Mouse (Mus musculus) midbrain, embryonic 11.5 days (tissue): ENCODE data around the gene Slc16a8. TPM values are rescaled to one million over a fixed set of nuclear protein-coding genes. Genes with fewer than 3 reads are reported as not detected.
A peak's percentile ranks its signal among the peaks of the same experiment; 100 is the strongest.

ENCODE experiments used
- ATAC-seq: fragments of 200-750 bp; cut with Nextera tagmentation; 2 replicates; pipeline ENCODE4 v1.8.0; 2017; ENCODE audit warnings: moderate TSS enrichment, moderate library complexity; ENCODE audit not compliant: low FRiP score
- DNase-seq: peaks from one replicate; pipeline ENCODE4 v3.0.0; 2015; ENCODE audit warnings: low spot score; ENCODE audit errors: missing footprints
- H3K27ac ChIP-seq: fragments of 300-500 bp; sonication (generic); 2 replicates; pipeline ENCODE4 v1.5.1; 2014; ENCODE audit warnings: low read depth, low read length
- H3K27me3 ChIP-seq: fragments of 300-500 bp; sonication (generic); 2 replicates; pipeline ENCODE4 v1.6.1; 2014; ENCODE audit warnings: mild to moderate bottlenecking, low read length, moderate library complexity, mixed read lengths; ENCODE audit not compliant: control insufficient read depth, insufficient read depth
- H3K36me3 ChIP-seq: fragments of 300-500 bp; sonication (generic); 2 replicates; pipeline ENCODE4 v1.6.1; 2014; ENCODE audit warnings: mild to moderate bottlenecking, low read length, moderate library complexity, mixed read lengths; ENCODE audit not compliant: control insufficient read depth, insufficient read depth
- H3K4me1 ChIP-seq: fragments of 300-500 bp; sonication (generic); 2 replicates; pipeline ENCODE4 v1.6.1; 2014; ENCODE audit warnings: low read length; ENCODE audit not compliant: control insufficient read depth, insufficient read depth
- H3K4me2 ChIP-seq: fragments of 300-500 bp; sonication (generic); 2 replicates; pipeline ENCODE4 v1.6.1; 2014; ENCODE audit warnings: mild to moderate bottlenecking, moderate library complexity
- H3K4me3 ChIP-seq: fragments of 300-500 bp; sonication (generic); 2 replicates; pipeline ENCODE4 v1.5.1; 2014; ENCODE audit warnings: low read depth, low read length
- H3K9ac ChIP-seq: fragments of 300-500 bp; sonication (generic); 2 replicates; pipeline ENCODE4 v1.6.1; 2014; ENCODE audit warnings: low read length
- H3K9me3 ChIP-seq: fragments of 300-500 bp; sonication (generic); 2 replicates; pipeline ENCODE4 v1.6.1; 2016; ENCODE audit warnings: low read length; ENCODE audit not compliant: control insufficient read depth
- WGBS: fragments of 180-500 bp; shearing (Covaris S2); extraction: QIAGEN DNeasy Blood & Tissue Kit; methylation state at CpG from one replicate; pipeline ENCODE4 v1.1.7; 2014; 5-methylcytosine and 5-hydroxymethylcytosine counted together
- polyA plus RNA-seq: library from polyadenylated mRNA; unstranded; fragments of >200 nt; fragmentation: Nextera tagmentation; extraction: Ambion mirVana; gene quantifications from 2 replicates; pipeline ENCODE4 v1.2.1, GENCODE M21; 2014

Slc16a8 gene
- polyA plus RNA-seq, 1 experiment from 2014 or later = 0.14 TPM

DNA sequence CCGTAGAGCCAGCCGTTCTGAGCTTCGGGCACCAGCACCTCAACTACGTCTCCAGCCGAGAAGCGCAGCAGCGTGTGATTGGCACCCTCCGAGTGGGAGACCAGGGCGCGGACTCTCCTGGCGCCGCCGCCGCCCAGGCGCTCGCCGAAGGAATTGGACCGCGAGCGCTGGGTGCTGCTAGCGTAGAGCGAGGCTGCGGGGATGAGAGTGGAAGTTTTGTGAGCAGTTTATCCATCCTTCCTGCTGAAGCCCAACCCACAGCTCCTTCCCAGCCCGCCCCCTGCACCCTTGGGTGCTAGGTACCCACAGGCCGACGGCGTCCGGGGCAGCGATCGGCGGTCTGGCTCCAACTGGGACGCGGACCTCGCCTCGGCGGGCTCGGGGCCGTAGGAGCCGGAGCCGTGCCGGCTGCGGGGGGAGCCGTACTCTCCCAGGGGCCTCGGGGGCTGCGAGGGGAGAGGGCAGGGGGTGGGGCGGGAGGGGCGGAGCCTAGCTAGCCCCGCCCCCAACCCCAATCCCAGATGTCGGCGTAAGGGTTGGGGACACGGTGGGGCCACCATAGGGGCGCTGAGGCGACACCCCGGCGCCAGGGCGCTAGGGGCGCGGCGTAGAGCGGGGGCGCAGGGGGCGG is 6.6 kb upstream of the Slc16a8 start:
- Histone ChIP-seq H3K27me3 (peaks cover 31% of the 10 kb centered on the region), H3K9me3 (no peaks in the 10 kb centered on the region), H3K9ac (peak overlapping the region; percentile 71), H3K36me3 (no peaks in the 10 kb centered on the region), H3K4me3 (peak overlapping the region; percentile 57), H3K4me1 (peaks cover 8% of the 10 kb centered on the region), H3K27ac (no peak overlapping the region), H3K4me2 (peak overlapping the region; percentile 98)
- peak; percentile 94 for DNase-seq
- peak; percentile 70 for ATAC-seq
- WGBS = 2% methylated on average over 50 of the region's 62 CpGs

DNA sequence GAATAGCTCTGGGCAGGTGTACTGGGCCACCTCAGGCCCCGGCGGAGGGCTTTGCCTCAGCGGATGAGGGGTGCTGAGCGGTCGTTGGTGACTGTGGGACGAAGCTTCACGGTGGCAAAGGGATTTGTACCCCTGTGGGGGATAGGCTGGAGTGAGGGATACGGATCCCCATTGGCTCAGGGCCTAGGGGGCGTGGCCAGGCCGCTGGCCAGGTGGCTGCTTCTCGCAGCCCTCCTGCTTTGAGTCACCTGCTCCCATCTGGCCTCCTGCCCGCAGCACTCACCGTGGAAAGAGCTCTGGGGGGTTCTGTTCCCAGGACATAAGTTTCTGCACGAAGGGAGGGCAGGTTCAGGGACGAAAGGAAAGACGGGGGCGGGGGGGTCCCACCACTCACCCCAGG is 4.0 kb upstream of the Slc16a8 start:
- Histone ChIP-seq H3K4me1 (peaks cover 8% of the 10 kb centered on the region), H3K4me3 (no peak overlapping the region), H3K27ac (no peak overlapping the region), H3K27me3 (peaks cover 37% of the 10 kb centered on the region), H3K4me2 (no peak overlapping the region), H3K36me3 (no peaks in the 10 kb centered on the region), H3K9me3 (no peaks in the 10 kb centered on the region), H3K9ac (no peak overlapping the region)
- DNase-seq (no peak), ATAC-seq (no peak)
- 27% methylated on average over 17 of the region's 17 CpGs for WGBS

DNA sequence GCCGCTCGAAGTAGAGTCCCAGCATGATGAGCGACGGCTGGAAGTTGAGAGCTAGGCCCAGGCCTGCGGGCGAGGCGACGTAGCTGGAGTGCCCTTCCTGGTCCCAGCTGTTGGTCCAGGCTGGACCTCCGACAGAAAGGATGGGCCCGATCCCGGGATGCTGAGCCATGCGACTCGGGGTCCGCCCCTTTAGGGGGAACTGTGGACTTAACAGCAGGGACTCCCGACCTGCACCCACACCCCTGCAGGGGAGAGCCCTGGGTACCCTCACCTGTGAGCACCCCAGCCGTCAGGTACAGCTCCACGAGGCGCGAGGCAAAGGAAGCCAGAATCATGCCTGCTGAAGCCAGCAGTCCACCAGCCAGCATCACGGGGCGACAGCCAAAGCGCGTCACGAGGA is 2.0 kb downstream of the Slc16a8 start:
- no peaks in the 10 kb centered on the region for H3K9me3 ChIP-seq
- H3K9ac ChIP-seq = peak overlapping the region; percentile 54
- DNase-seq (no peak), ATAC-seq (no peak)
- no peak overlapping the region for H3K27ac ChIP-seq
- H3K27me3 ChIP-seq = peaks cover 34% of the 10 kb centered on the region
- peak overlapping the region; percentile 29 for H3K4me3 ChIP-seq
- peak overlapping the region; percentile 56 for H3K4me2 ChIP-seq
- H3K4me1 ChIP-seq = peaks cover 8% of the 10 kb centered on the region
- peaks cover 4% of the 10 kb centered on the region; the same call in 1 of the 2 replicates for H3K36me3 ChIP-seq
- 32% methylated on average over 24 of the region's 24 CpGs for WGBS

DNA sequence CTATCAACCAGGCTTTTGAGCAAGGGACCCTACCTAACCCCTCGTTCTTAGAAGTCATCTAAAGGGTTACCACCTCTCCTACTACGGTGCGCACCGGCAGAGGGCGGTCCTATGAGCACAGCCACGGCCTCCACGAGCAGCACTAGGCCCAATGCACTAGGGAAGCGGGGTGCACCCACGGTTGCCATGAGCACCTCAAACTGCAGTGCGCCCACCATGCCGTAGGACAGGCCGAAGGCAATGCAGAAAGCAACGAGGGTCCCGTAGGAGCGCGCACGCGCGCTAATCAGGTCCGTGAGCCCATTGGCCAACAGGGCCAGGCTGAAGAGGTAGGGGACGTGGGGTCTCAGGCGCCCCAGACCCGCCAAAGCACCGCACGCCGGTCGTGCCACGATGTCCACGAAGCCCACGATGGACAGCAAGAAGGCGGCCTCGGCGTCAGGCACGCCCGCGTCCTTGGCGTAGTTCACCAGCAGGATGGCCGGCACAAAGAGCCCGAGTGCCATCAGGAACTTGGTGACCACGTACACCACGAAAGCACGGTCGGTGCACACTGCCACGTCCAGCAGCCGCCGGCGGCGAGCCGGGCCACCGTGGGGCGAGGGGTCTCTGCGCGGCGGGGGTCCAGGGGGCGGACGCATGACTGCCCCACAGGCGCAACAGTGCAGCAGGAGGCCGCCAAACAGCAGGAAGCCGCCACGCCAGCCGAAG is 2.6 kb downstream of the Slc16a8 start:
- Histone ChIP-seq H3K27me3 (peaks cover 34% of the 10 kb centered on the region), H3K4me2 (peak overlapping the region; percentile 56), H3K9ac (peak overlapping the region; percentile 54), H3K36me3 (peaks cover 4% of the 10 kb centered on the region; the same call in 1 of the 2 replicates), H3K4me3 (peak overlapping the region; percentile 29), H3K4me1 (peaks cover 8% of the 10 kb centered on the region), H3K9me3 (no peaks in the 10 kb centered on the region), H3K27ac (no peak overlapping the region)
- peak; percentile 92 for DNase-seq
- WGBS = 3% methylated on average over 60 of the region's 61 CpGs
- peak; percentile 55; the same call in 1 of the 2 replicates for ATAC-seq

DNA sequence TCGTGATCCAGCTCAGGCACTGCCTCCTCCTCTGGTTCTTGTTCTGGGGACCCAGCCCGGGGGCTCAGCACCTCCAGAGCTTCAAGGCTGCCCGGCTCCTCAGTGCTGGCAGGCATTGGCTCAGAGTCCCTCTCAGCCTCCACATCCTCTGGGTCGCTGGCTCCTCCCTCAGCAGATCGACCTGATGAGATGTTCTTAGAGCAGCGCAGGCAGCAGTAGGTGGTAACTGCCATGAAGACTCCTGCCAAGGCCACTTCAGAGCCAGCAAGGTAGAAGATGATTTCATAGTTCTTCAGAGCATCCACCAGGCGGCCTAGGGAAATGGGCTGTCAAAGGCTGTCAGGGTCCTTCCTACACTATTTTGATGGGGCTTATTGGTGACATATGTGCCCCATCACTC is 3.4 kb downstream of the Slc16a8 start:
- H3K4me3 ChIP-seq = no peak overlapping the region
- 50% methylated on average over 7 of the region's 7 CpGs for WGBS
- H3K9me3 ChIP-seq = no peaks in the 10 kb centered on the region
- no peak overlapping the region for H3K4me2 ChIP-seq
- no peak overlapping the region for H3K9ac ChIP-seq
- no peak overlapping the region for H3K27ac ChIP-seq
- peaks cover 8% of the 10 kb centered on the region for H3K4me1 ChIP-seq
- peaks cover 6% of the 10 kb centered on the region for H3K36me3 ChIP-seq
- ATAC-seq = no peak
- DNase-seq = no peak
- peaks cover 34% of the 10 kb centered on the region for H3K27me3 ChIP-seq

DNA sequence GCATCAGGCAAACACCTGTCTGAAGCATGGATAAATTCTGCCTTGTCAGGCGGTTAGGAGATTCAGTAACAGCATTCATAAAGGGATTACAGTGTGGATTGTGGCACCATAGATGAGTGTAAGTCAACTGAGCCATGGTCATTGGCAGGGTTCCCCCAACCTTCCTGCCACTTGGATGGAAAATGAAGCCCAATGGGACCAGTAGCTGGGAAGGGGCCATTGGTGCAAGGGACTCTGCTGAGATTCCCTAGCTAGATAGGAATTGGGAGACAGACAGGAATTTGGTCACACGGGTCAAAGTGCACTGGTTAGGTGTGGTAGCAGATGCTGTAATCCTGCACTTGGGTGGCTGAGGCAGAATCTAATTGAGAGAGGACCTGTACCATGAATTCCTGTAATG is 4.3 kb downstream of the Slc16a8 start:
- peaks cover 8% of the 10 kb centered on the region for H3K4me1 ChIP-seq
- H3K9me3 ChIP-seq = no peaks in the 10 kb centered on the region
- H3K4me2 ChIP-seq = no peak overlapping the region
- no peak overlapping the region for H3K27ac ChIP-seq
- H3K27me3 ChIP-seq = peaks cover 34% of the 10 kb centered on the region
- no peak overlapping the region for H3K9ac ChIP-seq
- ATAC-seq = no peak
- H3K4me3 ChIP-seq = no peak overlapping the region
- 87% methylated on average over 2 of the region's 2 CpGs for WGBS
- H3K36me3 ChIP-seq = peaks cover 6% of the 10 kb centered on the region
- DNase-seq = no peak

DNA sequence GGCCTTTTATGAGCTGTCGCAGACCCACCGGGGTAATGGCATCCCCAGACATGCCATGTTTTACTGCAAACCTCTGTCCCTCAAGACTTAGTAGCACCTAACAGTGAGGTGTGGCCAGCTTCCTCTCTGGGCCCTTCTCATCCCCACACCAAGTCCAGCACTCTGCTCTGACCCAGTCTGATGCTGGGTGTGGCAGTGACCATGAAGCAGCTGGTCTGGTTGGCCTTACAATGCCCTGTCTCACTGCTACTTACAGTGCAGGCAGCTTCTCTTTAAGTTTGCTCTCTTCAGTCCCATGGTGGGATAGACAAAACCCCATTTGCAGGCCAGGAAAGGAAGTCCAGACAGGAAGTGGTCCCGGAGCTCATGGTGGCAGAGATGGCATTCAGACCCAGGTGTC is 9.2 kb downstream of the Slc16a8 start:
- Histone ChIP-seq H3K4me1 (peaks cover 7% of the 10 kb centered on the region), H3K27ac (no peak overlapping the region), H3K36me3 (peaks cover 6% of the 10 kb centered on the region), H3K9ac (no peak overlapping the region), H3K9me3 (no peaks in the 10 kb centered on the region), H3K4me2 (no peak overlapping the region), H3K27me3 (no peaks in the 10 kb centered on the region; the same call in 1 of the 2 replicates), H3K4me3 (no peak overlapping the region)
- WGBS = 89% methylated on average over 3 of the region's 3 CpGs
- no peak for ATAC-seq
- DNase-seq = no peak

DNA sequence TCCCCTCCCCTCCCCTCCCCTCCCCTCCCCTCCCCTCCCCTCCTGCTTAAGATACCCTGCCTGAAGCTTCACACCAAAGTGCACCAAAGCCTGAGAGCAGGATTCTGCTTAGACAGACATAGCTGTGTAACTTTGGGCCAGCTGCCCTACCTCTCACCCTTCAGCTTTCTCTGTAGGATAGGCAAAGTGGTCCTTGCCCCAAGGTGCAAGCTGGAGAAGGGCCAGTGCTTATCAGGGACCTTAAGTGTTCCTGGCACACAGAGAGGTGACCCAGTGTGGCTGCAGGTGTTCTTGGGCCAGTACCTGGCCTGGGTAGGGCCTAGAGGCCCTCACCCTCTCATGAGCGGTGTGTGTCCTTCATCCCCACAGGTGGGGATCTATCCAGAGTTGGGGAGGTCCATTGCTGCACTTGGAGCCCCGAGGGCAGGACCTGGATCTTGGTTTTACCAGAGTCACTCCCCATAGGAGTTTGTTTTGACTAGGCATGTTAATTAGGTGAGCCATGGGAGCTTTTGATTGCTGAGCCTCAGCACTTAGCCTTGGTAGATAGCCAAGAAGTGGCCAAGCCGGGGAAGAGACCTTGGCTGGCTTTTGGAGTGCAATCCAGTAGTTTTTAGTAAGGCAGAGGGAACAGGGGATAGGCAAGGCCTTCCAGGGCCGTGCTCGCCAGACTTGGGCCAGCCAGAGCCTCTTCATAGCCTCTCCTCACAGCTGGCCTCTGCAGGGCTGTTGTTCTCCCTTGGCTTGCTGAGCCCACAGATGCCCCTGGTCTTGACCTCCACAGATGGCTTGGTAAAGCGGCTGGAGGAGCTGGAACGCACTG is 10.3 kb downstream of the Slc16a8 start:
- WGBS = 78% methylated on average over 7 of the region's 7 CpGs
- no peaks in the 10 kb centered on the region for H3K27me3 ChIP-seq
- no peaks in the 10 kb centered on the region for H3K9me3 ChIP-seq
- no peak overlapping the region for H3K4me3 ChIP-seq
- H3K27ac ChIP-seq = peak overlapping the region; percentile 25; the same call in 1 of the 2 replicates
- H3K4me2 ChIP-seq = no peak overlapping the region
- no peak for ATAC-seq
- no peak overlapping the region for H3K9ac ChIP-seq
- peaks cover 7% of the 10 kb centered on the region for H3K4me1 ChIP-seq
- no peak for DNase-seq
- H3K36me3 ChIP-seq = peaks cover 13% of the 10 kb centered on the region
